Mouse (Mus musculus) CH12.LX (cell line): ENCODE data around the gene Npas3. TPM values are rescaled to one million over a fixed set of nuclear protein-coding genes. Genes with fewer than 3 reads are reported as not detected.

Source experiments
- DNase-seq: peaks from one replicate; pipeline ENCODE4 v3.0.0-alpha.2; 2013; ENCODE audit errors: extremely low read depth
- H3K27ac ChIP-seq: 2 replicates; pipeline ENCODE4 v1.5.1; 2012; ENCODE audit warnings: low read depth, mild to moderate bottlenecking, control low read depth, moderate library complexity; ENCODE audit not compliant: insufficient read depth
- H3K27me3 ChIP-seq: replicated peaks from 2 replicates; pipeline ENCODE3; 2012; ENCODE audit warnings: inconsistent platforms
- H3K36me3 ChIP-seq, 2 experiments: replicated peaks in 1 of 2; 2 replicates each; pipeline versions ENCODE3 to v1.6.1; 2012; ENCODE audit warnings: inconsistent platforms in 1 of 2, low read length in 1 of 2, mild to moderate bottlenecking in 1 of 2, mixed read lengths in 1 of 2, moderate library complexity in 1 of 2; ENCODE audit not compliant: control insufficient read depth in 1 of 2, insufficient read depth in 1 of 2
- H3K4me1 ChIP-seq, 2 experiments: 2 replicates each; pipeline ENCODE4 v1.6.1; 2012; ENCODE audit warnings: inconsistent platforms in 1 of 2, moderate library complexity in 1 of 2; ENCODE audit not compliant: insufficient read depth in 2 of 2, control insufficient read depth in 1 of 2
- H3K4me2 ChIP-seq: 2 replicates; pipeline ENCODE4 v1.6.1; 2012; ENCODE audit warnings: low read depth, mild to moderate bottlenecking, control low read depth; ENCODE audit not compliant: poor library complexity, insufficient read depth, severe bottlenecking
- H3K4me3 ChIP-seq, 3 experiments: fragments of 150-350 bp in 1 of 3; sonication (generic) in 1 of 3; replicated peaks in 1 of 3; 2 replicates each; pipeline versions ENCODE3 to v1.5.1; 2011 to 2012; ENCODE audit warnings: low read depth in 2 of 3, low read length in 2 of 3, mild to moderate bottlenecking in 2 of 3, moderate library complexity in 2 of 3, control low read depth in 1 of 3, improper control_type of control experiment in 1 of 3, inconsistent platforms in 1 of 3, mixed read lengths in 1 of 3; ENCODE audit not compliant: poor library complexity in 1 of 3
- H3K79me2 ChIP-seq: replicated peaks from 2 replicates; pipeline ENCODE4 v1.6.1; 2012; ENCODE audit warnings: mild to moderate bottlenecking, moderate library complexity; ENCODE audit not compliant: control insufficient read depth, poor library complexity, insufficient read depth, severe bottlenecking; ENCODE audit errors: extremely low read depth
- H3K9ac ChIP-seq: 2 replicates; pipeline ENCODE4 v1.6.1; 2012; ENCODE audit warnings: low read depth, mild to moderate bottlenecking, control low read depth, moderate library complexity; ENCODE audit not compliant: insufficient read depth
- H3K9me3 ChIP-seq: replicated peaks from 2 replicates; pipeline ENCODE3; 2012; ENCODE audit warnings: low read length, inconsistent platforms, mixed read lengths
- CHD1 ChIP-seq: IDR thresholded peaks from 2 replicates; pipeline ENCODE4 v1.6.1; 2012; ENCODE audit warnings: low read depth, low read length, improper control_type of control experiment, inconsistent platforms
- CHD2 ChIP-seq: IDR thresholded peaks from 2 replicates; pipeline ENCODE4 v1.6.1; 2011; ENCODE audit warnings: low read length, improper control_type of control experiment
- E2F4 ChIP-seq: IDR thresholded peaks from 2 replicates; pipeline ENCODE4 v1.6.1; 2011; ENCODE audit warnings: low read depth, low read length, improper control_type of control experiment; ENCODE audit not compliant: insufficient replicate concordance
- EP300 ChIP-seq: IDR thresholded peaks from 2 replicates; pipeline ENCODE4 v1.6.1; 2011; ENCODE audit warnings: low read length, improper control_type of control experiment
- ETS1 ChIP-seq: conservative IDR thresholded peaks from 2 replicates; pipeline ENCODE4 v1.6.1; 2012; ENCODE audit warnings: low read depth, mild to moderate bottlenecking, inconsistent platforms, low read length, improper control_type of control experiment, moderate library complexity
- GABPA ChIP-seq: IDR thresholded peaks from 2 replicates; pipeline ENCODE4 v1.6.1; 2012; ENCODE audit warnings: low read depth, low read length, improper control_type of control experiment, inconsistent platforms; ENCODE audit not compliant: insufficient replicate concordance
- HCFC1 ChIP-seq: IDR thresholded peaks from 2 replicates; pipeline ENCODE4 v1.6.1; 2012; ENCODE audit warnings: low read depth, mild to moderate bottlenecking, inconsistent platforms, low read length, improper control_type of control experiment
- IRF4 ChIP-seq: IDR thresholded peaks from 2 replicates; pipeline ENCODE4 v1.6.1; 2014; ENCODE audit warnings: low read depth, mild to moderate bottlenecking, inconsistent platforms, low read length, improper control_type of control experiment
- JUN ChIP-seq: IDR thresholded peaks from 2 replicates; pipeline ENCODE4 v1.6.1; 2011; ENCODE audit warnings: low read depth, mild to moderate bottlenecking, low read length, improper control_type of control experiment, moderate library complexity; ENCODE audit not compliant: insufficient read depth
- KAT2A ChIP-seq: IDR thresholded peaks from 2 replicates; pipeline ENCODE4 v1.6.1; 2012; ENCODE audit warnings: low read length, improper control_type of control experiment, inconsistent platforms; ENCODE audit not compliant: insufficient replicate concordance
- MAFK ChIP-seq: IDR thresholded peaks from 2 replicates; pipeline ENCODE4 v1.6.1; 2011; ENCODE audit warnings: low read length, improper control_type of control experiment; ENCODE audit not compliant: insufficient replicate concordance
- MEF2A ChIP-seq: IDR thresholded peaks from 2 replicates; pipeline ENCODE4 v1.6.1; 2014; ENCODE audit warnings: low read depth, mild to moderate bottlenecking, inconsistent platforms, low read length, improper control_type of control experiment, borderline replicate concordance
- MYC ChIP-seq: IDR thresholded peaks from 2 replicates; pipeline ENCODE4 v1.6.1; 2011; ENCODE audit warnings: low read depth, mild to moderate bottlenecking, improper control_type of control experiment, low read length
- NELFE ChIP-seq: IDR thresholded peaks from 2 replicates; pipeline ENCODE4 v1.6.1; 2011; ENCODE audit warnings: low read depth, low read length, improper control_type of control experiment
- PAX5 ChIP-seq: IDR thresholded peaks from 2 replicates; pipeline ENCODE4 v1.6.1; 2012; ENCODE audit warnings: low read length, inconsistent platforms, mixed read lengths
- POLR2AphosphoS2 ChIP-seq: IDR thresholded peaks from 2 replicates; pipeline ENCODE4 v1.6.1; 2011; ENCODE audit warnings: low read depth, low read length, improper control_type of control experiment
- SIN3A ChIP-seq: IDR thresholded peaks from 2 replicates; pipeline ENCODE4 v1.6.1; 2012; ENCODE audit warnings: low read length, improper control_type of control experiment, inconsistent platforms
- TCF12 ChIP-seq: IDR thresholded peaks from 2 replicates; pipeline ENCODE4 v1.6.1; 2014; ENCODE audit warnings: low read depth, mild to moderate bottlenecking, inconsistent platforms, low read length, improper control_type of control experiment
- UBTF ChIP-seq: IDR thresholded peaks from 2 replicates; pipeline ENCODE4 v1.6.1; 2012; ENCODE audit warnings: low read depth, mild to moderate bottlenecking, inconsistent platforms, low read length, improper control_type of control experiment, moderate library complexity
- USF2 ChIP-seq: conservative IDR thresholded peaks from 2 replicates; pipeline ENCODE4 v1.6.1; 2011; ENCODE audit warnings: low read depth, low read length, improper control_type of control experiment
- ZC3H11A ChIP-seq: IDR thresholded peaks from 2 replicates; pipeline ENCODE4 v1.6.1; 2012; ENCODE audit warnings: low read depth, mild to moderate bottlenecking, inconsistent platforms, low read length, improper control_type of control experiment
- ZKSCAN1 ChIP-seq: IDR thresholded peaks from 2 replicates; pipeline ENCODE4 v1.6.1; 2012; ENCODE audit warnings: low read depth, inconsistent platforms, low read length, improper control_type of control experiment, borderline replicate concordance
- ZNF384 ChIP-seq: IDR thresholded peaks from 2 replicates; pipeline ENCODE4 v1.6.1; 2012; ENCODE audit warnings: low read depth, low read length, improper control_type of control experiment, inconsistent platforms
- dilution Hi-C: fragments of 300-500 bp; cut with MboI; formaldehyde crosslinking; loops from 2 replicates; pipeline ENCODE4 v1.14.3; 2020; ENCODE audit warnings: low sequenced_read_pairs; ENCODE audit not compliant: extremely low pct_unique_long_range_greater_than_20kb, extremely low pct_ligation_motif_present
- in situ Hi-C: fragments of 300-500 bp; cut with MboI; formaldehyde crosslinking; loops from 3 replicates; pipeline ENCODE4 v1.14.3; 2019; ENCODE audit warnings: low sequenced_read_pairs, low pct_ligation_motif_present, low pct_unique_long_range_greater_than_20kb, mixed read lengths
- polyA plus RNA-seq: library from polyadenylated mRNA; unstranded; fragments of >175 nt; gene quantifications from 2 replicates; pipeline ENCODE4 v1.2.1, GENCODE M21; 2012; ENCODE audit warnings: low read depth; ENCODE audit not compliant: insufficient read length
- total RNA-seq, 2 experiments: library from RNA; depleted of rRNA; stranded (reverse); fragments of 300-350 nt in 1 of 2; fragments of >200 nt in 1 of 2; gene quantifications; 2 replicates each; pipeline ENCODE4 v1.2.3; 2012 to 2014

The Npas3 gene
- total and polyA plus RNA-seq, 3 experiments, result 0.13 TPM; not detected in 1

DNA sequence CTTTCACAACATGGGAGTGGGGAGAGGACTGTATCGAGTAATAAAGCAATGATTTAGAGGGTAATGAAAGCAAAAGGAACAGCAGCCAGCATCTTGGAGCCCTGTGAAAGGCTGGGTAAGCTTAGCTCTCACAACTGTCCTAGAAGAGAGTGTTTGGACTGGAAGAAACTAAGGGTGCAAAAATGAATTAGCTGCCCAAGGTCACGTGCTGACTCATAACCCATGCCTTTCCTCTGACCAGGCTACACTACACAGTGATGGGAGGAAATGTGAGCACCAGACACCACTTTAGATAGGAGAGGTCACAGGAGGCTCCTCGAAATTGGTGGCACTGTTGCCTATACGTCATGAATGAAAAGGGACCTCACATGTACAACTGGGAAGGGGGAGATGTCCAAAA is 757.1 kb downstream of the Npas3 start:
- Histone ChIP-seq H3K9me3 (no peaks in the 10 kb centered on the region), H3K27me3 (no peaks in the 10 kb centered on the region), H3K4me2 (no peak overlapping the region), H3K9ac (no peak overlapping the region), H3K4me1 (0 out of 4 replicates have a peak, but pooled peaks cover 0 to under 1% of the 10 kb centered on the region in 2 experiments), H3K4me3 (no peak overlapping the region), H3K27ac (no peak overlapping the region), H3K79me2 (no peaks in the 10 kb centered on the region), H3K36me3 (no peaks in the 10 kb centered on the region)
- dilution Hi-C loops, result no loop called here
- TF ChIP-seq TCF12, result no peak
- no peak for TF ChIP-seq POLR2AphosphoS2
- no peak for TF ChIP-seq ZC3H11A
- no peak for TF ChIP-seq IRF4
- TF ChIP-seq USF2, result no peak
- no peak for TF ChIP-seq HCFC1
- TF ChIP-seq CHD2, result no peak
- no peak for TF ChIP-seq KAT2A
- TF ChIP-seq MAFK, result no peak
- TF ChIP-seq PAX5, result no peak
- no peak for TF ChIP-seq GABPA
- TF ChIP-seq MEF2A, result no peak
- TF ChIP-seq NELFE, result no peak
- no peak for TF ChIP-seq EP300
- no peak for DNase-seq
- in situ Hi-C loops, result no loop called here

DNA sequence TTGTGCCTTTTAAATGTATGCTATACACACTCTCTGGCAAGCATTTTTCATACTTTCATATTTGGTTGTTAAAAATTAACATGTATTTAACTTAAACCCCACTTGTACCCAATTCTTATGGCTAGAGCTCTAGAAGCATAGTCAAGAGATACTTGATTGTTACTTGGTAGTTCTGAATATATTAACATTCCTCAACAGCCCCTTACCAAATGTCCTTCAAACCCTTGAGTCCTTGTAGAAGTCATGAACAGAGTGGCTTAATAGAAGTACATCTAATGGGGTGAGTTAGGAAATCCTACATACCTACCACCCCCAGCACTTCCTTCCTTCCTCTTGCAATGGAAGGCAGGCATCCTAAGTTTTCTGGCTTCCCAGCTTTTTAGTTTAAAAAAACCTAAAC is 766.8 kb downstream of the Npas3 start:
- no peak overlapping the region for H3K4me3 ChIP-seq
- DNase-seq, result no peak
- no peaks in the 10 kb centered on the region for H3K36me3 ChIP-seq
- dilution Hi-C loops, result no loop called here
- no peak overlapping the region for H3K4me2 ChIP-seq
- no peaks in the 10 kb centered on the region for H3K27me3 ChIP-seq
- in situ Hi-C loops, result no loop called here
- no peak for TF ChIP-seq UBTF
- TF ChIP-seq ZKSCAN1, result no peak
- no peak for TF ChIP-seq PAX5
- TF ChIP-seq SIN3A, result no peak
- TF ChIP-seq ETS1, result no peak
- no peak for TF ChIP-seq CHD1
- no peak for TF ChIP-seq ZNF384
- TF ChIP-seq POLR2AphosphoS2, result no peak
- no peak for TF ChIP-seq JUN
- TF ChIP-seq TCF12, result no peak
- TF ChIP-seq MYC, result no peak
- no peak for TF ChIP-seq E2F4
- H3K27ac ChIP-seq, result no peak overlapping the region
- H3K9me3 ChIP-seq, result no peaks in the 10 kb centered on the region
- no peaks in the 10 kb centered on the region for H3K79me2 ChIP-seq
- peaks cover 0 to 4% of the 10 kb centered on the region in 2 experiments; a peak in 2 of 4 replicates for H3K4me1 ChIP-seq
- H3K9ac ChIP-seq, result no peak overlapping the region
